Mouse (Mus musculus) kidney, adult 18-20 months (tissue): ENCODE data around the gene Gm732.

Experiments
- DNase-seq: peaks from one replicate; pipeline ENCODE4 v3.0.0; 2021

The Gm732 gene

GRCm38 (mm10) chrX:107948365-107948764 lies at the start of gene Gm732:
TSS of gene Gm732 (minus strand) at chrX:107948465.
- DNase-seq = no peak
